Mouse (Mus musculus): ENCODE measurements around the gene Aplnr. TPM values are rescaled to one million over a fixed set of nuclear protein-coding genes. Genes with fewer than 3 reads are reported as not detected.

The Aplnr gene
- total and polyA plus RNA-seq, 3 experiments: not detected

- Histone ChIP-seq H3K9me3 (replicated peaks; ENCODE audit: insufficient read depth, low read length) (no peaks in the 10 kb centered on the region), H3K36me3 (ENCODE audit: control insufficient read depth in 1 of 2, insufficient read depth in 2 of 2, low read length in 2 of 2) (no peaks in the 10 kb centered on the region), H3K79me2 (ENCODE audit: control insufficient read depth, insufficient read depth, low read length, poor library complexity) (no peaks in the 10 kb centered on the region), H3K27me3 (ENCODE audit: control insufficient read depth in 1 of 2, insufficient read depth in 2 of 2, low read length in 2 of 2) (no peaks in the 10 kb centered on the region; a peak in 1 of 4 replicates), H3K27ac (ENCODE audit: control insufficient read depth, low read depth, low read length) (no peak overlapping the region), H3K4me1 (ENCODE audit: control insufficient read depth in 1 of 2, insufficient read depth in 2 of 2, low read length in 2 of 2) (no peaks in the 10 kb centered on the region; a peak in 1 of 4 replicates), H3K4me3 (ENCODE audit: control insufficient read depth in 1 of 2, insufficient read depth in 1 of 2, low read depth in 2 of 2, low read length in 2 of 2) (no peak overlapping the region), H3K9ac (ENCODE audit: control insufficient read depth, low read depth, low read length, poor library complexity, severe bottlenecking) (no peak overlapping the region)
- no peak for TF ChIP-seq MAX (IDR thresholded peaks at IDR 0.05; ENCODE audit: low read length)
- TF ChIP-seq KAT2A (conservative IDR thresholded peaks at IDR 0.05; ENCODE audit: low read depth, low read length): no peak
- no peak for TF ChIP-seq POLR2A (IDR thresholded peaks at IDR 0.05; ENCODE audit: control insufficient read depth in 1 of 2, insufficient read depth in 1 of 2, low read depth in 1 of 2, low read length in 2 of 2, poor library complexity in 1 of 2)
- TF ChIP-seq ZMIZ1 (IDR thresholded peaks at IDR 0.05; ENCODE audit: low read depth, low read length): no peak
- TF ChIP-seq MYC (IDR thresholded peaks at IDR 0.05; ENCODE audit: low read depth, low read length): no peak
- TF ChIP-seq MAZ (IDR thresholded peaks at IDR 0.05; ENCODE audit: low read depth, low read length): no peak
- no peak for TF ChIP-seq NELFE (IDR thresholded peaks at IDR 0.05; ENCODE audit: low read depth, low read length)
- TF ChIP-seq USF1 (IDR thresholded peaks at IDR 0.05; ENCODE audit: low read depth, low read length): no peak
- no peak for TF ChIP-seq ZKSCAN1 (IDR thresholded peaks at IDR 0.05; ENCODE audit: low read depth, low read length)
- no peak for TF ChIP-seq POLR2AphosphoS2 (IDR thresholded peaks at IDR 0.05; ENCODE audit: low read length)
- TF ChIP-seq SIN3A (IDR thresholded peaks at IDR 0.05; ENCODE audit: low read length): no peak
- TF ChIP-seq RCOR1 (IDR thresholded peaks at IDR 0.05; ENCODE audit: low read depth, low read length): no peak
- TF ChIP-seq UBTF (IDR thresholded peaks at IDR 0.05; ENCODE audit: borderline replicate concordance, insufficient read depth, low read depth, low read length): no peak
- no peak for TF ChIP-seq ELF1 (IDR thresholded peaks at IDR 0.05; ENCODE audit: low read depth, low read length)
- TF ChIP-seq ZC3H11A (IDR thresholded peaks at IDR 0.05; ENCODE audit: low read depth, low read length): no peak
- TF ChIP-seq EP300 (IDR thresholded peaks at IDR 0.05; ENCODE audit: low read depth in 1 of 2, low read length in 2 of 2): no peak
- no peak for TF ChIP-seq BHLHE40 (IDR thresholded peaks at IDR 0.05; ENCODE audit: borderline replicate concordance, low read depth, low read length)
- DNase-seq (ENCODE audit: low read depth, low spot score): no peak
Observed at GRCm38 (mm10) chr2:85136831-85137520, 951 bp downstream of the Aplnr start.

- H3K9ac ChIP-seq (ENCODE audit: control insufficient read depth, low read depth, low read length, poor library complexity, severe bottlenecking): no peak overlapping the region
- H3K79me2 ChIP-seq (ENCODE audit: control insufficient read depth, insufficient read depth, low read length, poor library complexity): no peaks in the 10 kb centered on the region
- no peak overlapping the region for H3K4me3 ChIP-seq (ENCODE audit: control insufficient read depth in 1 of 2, insufficient read depth in 1 of 2, low read depth in 2 of 2, low read length in 2 of 2)
- H3K9me3 ChIP-seq (replicated peaks; ENCODE audit: insufficient read depth, low read length): no peaks in the 10 kb centered on the region
- DNase-seq (ENCODE audit: low read depth, low spot score): no peak
- H3K4me1 ChIP-seq (ENCODE audit: control insufficient read depth in 1 of 2, insufficient read depth in 2 of 2, low read length in 2 of 2): no peaks in the 10 kb centered on the region
- H3K27ac ChIP-seq (ENCODE audit: control insufficient read depth, low read depth, low read length): no peak overlapping the region
- no peak for TF ChIP-seq ZMIZ1 (IDR thresholded peaks at IDR 0.05; ENCODE audit: low read depth, low read length)
- TF ChIP-seq USF2 (IDR thresholded peaks at IDR 0.05; ENCODE audit: borderline replicate concordance in 1 of 2, insufficient read depth in 1 of 2, low read depth in 1 of 2, low read length in 2 of 2): no peak
- no peak for TF ChIP-seq TBP (IDR thresholded peaks at IDR 0.05; ENCODE audit: low read depth, low read length)
- no peak for TF ChIP-seq RAD21 (IDR thresholded peaks at IDR 0.05; ENCODE audit: low read depth, low read length)
- no peak for TF ChIP-seq SMC3 (IDR thresholded peaks at IDR 0.05; ENCODE audit: low read depth, low read length)
- no peak for TF ChIP-seq ZKSCAN1 (IDR thresholded peaks at IDR 0.05; ENCODE audit: low read depth, low read length)
- TF ChIP-seq SIN3A (IDR thresholded peaks at IDR 0.05; ENCODE audit: low read length): no peak
- no peak for TF ChIP-seq USF1 (IDR thresholded peaks at IDR 0.05; ENCODE audit: low read depth, low read length)
- no peak for TF ChIP-seq GABPA (IDR thresholded peaks at IDR 0.05; ENCODE audit: low read depth, low read length)
- no peak for TF ChIP-seq ZNF384 (IDR thresholded peaks at IDR 0.05; ENCODE audit: low read depth, low read length)
- no peak for TF ChIP-seq MAFK (IDR thresholded peaks at IDR 0.05; ENCODE audit: borderline replicate concordance, low read depth, low read length)
- no peak for TF ChIP-seq MEF2A (IDR thresholded peaks at IDR 0.05; ENCODE audit: extremely low read depth, insufficient replicate concordance, low read depth, low read length, poor library complexity, severe bottlenecking)
- TF ChIP-seq POLR2AphosphoS2 (IDR thresholded peaks at IDR 0.05; ENCODE audit: low read length): no peak
- H3K36me3 ChIP-seq (ENCODE audit: control insufficient read depth in 1 of 2, insufficient read depth in 2 of 2, low read length in 2 of 2): no peaks in the 10 kb centered on the region
- H3K27me3 ChIP-seq (ENCODE audit: control insufficient read depth in 1 of 2, insufficient read depth in 2 of 2, low read length in 2 of 2): no peaks in the 10 kb centered on the region; a peak in 1 of 4 replicates
Observed at GRCm38 (mm10) chr2:85137601-85138140, 1.6 kb downstream of the Aplnr start.
